In the genomic region with DNA sequence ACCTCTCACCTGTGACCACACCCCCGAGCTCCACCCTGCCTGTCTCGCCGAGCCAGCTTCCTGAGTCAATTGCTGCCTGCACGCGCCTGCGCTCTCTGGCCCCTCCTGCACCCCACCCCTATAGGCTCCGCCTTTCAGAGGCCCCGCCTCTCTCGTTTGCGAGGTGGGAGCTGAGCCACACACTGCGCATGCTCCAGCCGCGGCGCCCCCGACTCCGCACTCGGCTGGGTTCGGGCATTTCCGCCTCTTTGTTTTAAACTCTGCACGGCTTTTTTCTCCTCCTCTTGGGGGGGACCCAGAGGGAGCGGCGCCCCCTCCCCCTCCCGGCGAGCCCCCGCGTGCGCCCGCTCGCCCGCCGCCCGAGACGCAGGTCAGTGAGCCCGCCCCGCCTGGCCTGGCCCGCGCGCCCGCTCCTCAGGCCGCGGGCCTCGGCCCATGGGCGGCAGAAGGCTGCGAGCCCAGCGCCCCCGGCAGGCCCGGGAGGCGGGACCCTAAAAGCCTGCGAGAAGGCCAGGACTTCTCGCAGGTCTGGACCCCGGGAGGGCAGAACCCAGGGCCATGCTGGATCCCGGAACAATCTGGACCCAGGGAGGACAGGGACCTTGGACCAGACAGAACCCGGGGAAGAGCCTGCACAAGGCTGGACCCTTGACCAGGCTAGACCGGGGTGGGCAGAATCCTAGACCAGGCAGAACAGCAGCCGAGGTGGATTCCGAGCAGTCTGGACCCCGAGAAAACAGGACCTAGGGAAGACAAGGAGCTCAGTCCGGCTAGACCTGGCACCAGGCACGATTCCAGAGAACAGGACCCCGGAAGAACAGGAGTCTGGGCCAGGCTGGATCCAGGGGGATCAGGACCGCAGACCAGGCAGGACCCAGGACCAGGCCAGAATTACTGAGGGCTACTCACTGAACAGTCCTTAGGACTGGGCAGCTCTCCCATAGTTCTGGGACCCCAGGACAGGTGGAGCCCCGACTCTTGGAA, we compare ENCODE assay signal across 8 mouse cellular contexts. TPM values are rescaled to one million over a fixed set of nuclear protein-coding genes. Genes with fewer than 3 reads are reported as not detected.
A peak's percentile ranks its signal among the peaks of the same experiment; 100 is the strongest.
DNase-seq lines count a peak whose midpoint lies in the region; ATAC-seq and TF ChIP-seq lines count a peak whose summit lies in the region.

A gene (plus strand): TSS at position 151 of the 984 bp plus-strand sequence.

- H3K4me3 ChIP-seq in forebrain, embryonic 11.5 days (ENCODE audit: low read depth, low read length), result peak within 1 kb of the TSS; percentile 90
- peak within 1 kb of the TSS; percentile 96 for H3K4me3 ChIP-seq in heart, postnatal 0 days (ENCODE audit: low read depth, low read length)
- H3K4me3 ChIP-seq in liver, embryonic 16.5 days (ENCODE audit: low read depth, low read length), result peak within 1 kb of the TSS; percentile 88
- H3K4me3 ChIP-seq in neural tube, embryonic 13.5 days, result peak within 1 kb of the TSS; percentile 98
- H3K4me3 ChIP-seq in testis, adult 2 months (ENCODE audit: control insufficient read depth, low read depth, low read length), result peak within 1 kb of the TSS; percentile 80

- peak within 1 kb of the TSS; percentile 84 for H3K27ac ChIP-seq in forebrain, embryonic 11.5 days (ENCODE audit: low read depth, low read length)
- H3K27ac ChIP-seq in heart, postnatal 0 days (ENCODE audit: low read depth), result peak within 1 kb of the TSS; percentile 88
- H3K27ac ChIP-seq in liver, embryonic 16.5 days (ENCODE audit: low read length), result peak within 1 kb of the TSS; percentile 79
- H3K27ac ChIP-seq in neural tube, embryonic 13.5 days (replicated peaks), result peak within 1 kb of the TSS; percentile 91
- peak within 1 kb of the TSS; percentile 37 for H3K27ac ChIP-seq in testis, adult 2 months (ENCODE audit: control insufficient read depth, insufficient read depth, low read depth, low read length)

- peak within 1 kb of the TSS; percentile 96 for H3K4me2 ChIP-seq in forebrain, embryonic 11.5 days (ENCODE audit: low read depth, low read length, severe bottlenecking)
- H3K4me2 ChIP-seq in heart, postnatal 0 days (ENCODE audit: low read depth, low read length), result peak within 1 kb of the TSS; percentile 89
- peak within 1 kb of the TSS; percentile 73 for H3K4me2 ChIP-seq in liver, embryonic 16.5 days (ENCODE audit: low read depth, low read length)
- peak within 1 kb of the TSS; percentile 99 for H3K4me2 ChIP-seq in neural tube, embryonic 13.5 days

- peak within 1 kb of the TSS; percentile 99 for H3K9ac ChIP-seq in forebrain, embryonic 11.5 days (ENCODE audit: low read length)
- H3K9ac ChIP-seq in heart, postnatal 0 days (replicated peaks; ENCODE audit: low read depth, low read length), result peak within 1 kb of the TSS; percentile 99
- peak within 1 kb of the TSS; percentile 97 for H3K9ac ChIP-seq in liver, embryonic 16.5 days (ENCODE audit: low read depth, low read length)
- peak within 1 kb of the TSS; percentile 99 for H3K9ac ChIP-seq in neural tube, embryonic 13.5 days

- peak; percentile 98 for ATAC-seq in forebrain, embryonic 11.5 days (replicated peaks; ENCODE audit: low FRiP score)
- ATAC-seq in heart, postnatal 0 days (ENCODE audit: insufficient read depth, low read depth), result peak; percentile 98
- peak; percentile 97 for ATAC-seq in liver, embryonic 16.5 days (ENCODE audit: low read depth)
- ATAC-seq in neural tube, embryonic 13.5 days (ENCODE audit: low read depth), result peak; percentile 95

- TF ChIP-seq EP300 in heart, postnatal 0 days (IDR thresholded peaks at IDR 0.05; ENCODE audit: low read depth), result no peak

- no peak for TF ChIP-seq CTCF in heart, postnatal 0 days (IDR thresholded peaks at IDR 0.05; ENCODE audit: low read depth)
- no peak for TF ChIP-seq CTCF in testis, adult 2 months (IDR thresholded peaks at IDR 0.05; ENCODE audit: control insufficient read depth, insufficient read depth, insufficient replicate concordance, low read depth, low read length)

- peak; percentile 96 to 99 for DNase-seq in CD8-positive naive resting alpha-beta T cell, adult 2 months (ENCODE audit: low read depth in 2 of 2, low spot score in 2 of 2)
- DNase-seq in c-Kit-positive CD71-negative TER-119-negative erythroid progenitor cells, embryonic 14.5 days (ENCODE audit: low read depth), result peak; percentile 94
- DNase-seq in forebrain, embryonic 11.5 days (ENCODE audit: low spot score), result peak; percentile 98
- peak; percentile 96 for DNase-seq in heart, postnatal 0 days (ENCODE audit: low spot score)
- peak; percentile 99 for DNase-seq in kidney, postnatal 4 days

- 1% methylated on average over 62 of the region's 62 CpGs for WGBS in forebrain, embryonic 11.5 days
- under 1% methylated on average over 60 of the region's 62 CpGs for WGBS in heart, postnatal 0 days
- WGBS in liver, embryonic 16.5 days (ENCODE audit: insufficient replicate concordance), result 1% methylated on average over 62 of the region's 62 CpGs
- under 1% methylated on average over 59 of the region's 62 CpGs for WGBS in neural tube, embryonic 13.5 days

- no peaks in the 10 kb centered on the region for H3K27me3 ChIP-seq in forebrain, embryonic 11.5 days (ENCODE audit: control insufficient read depth, insufficient read depth, low read length)
- H3K27me3 ChIP-seq in heart, postnatal 0 days (ENCODE audit: control insufficient read depth, insufficient read depth, low read length), result no peaks in the 10 kb centered on the region
- H3K27me3 ChIP-seq in liver, embryonic 16.5 days (ENCODE audit: control insufficient read depth, insufficient read depth, low read depth, low read length), result peaks cover 3% of the 10 kb centered on the region; the same call in 1 of the 2 replicates
- peaks cover 24% of the 10 kb centered on the region for H3K27me3 ChIP-seq in neural tube, embryonic 13.5 days
- H3K27me3 ChIP-seq in testis, adult 2 months (ENCODE audit: control insufficient read depth, insufficient read depth, low read length), result no peaks in the 10 kb centered on the region

- H3K36me3 ChIP-seq in forebrain, embryonic 11.5 days (ENCODE audit: control insufficient read depth, insufficient read depth, low read length), result no peaks in the 10 kb centered on the region
- H3K36me3 ChIP-seq in heart, postnatal 0 days (replicated peaks; ENCODE audit: control insufficient read depth, insufficient read depth, low read length), result no peaks in the 10 kb centered on the region
- H3K36me3 ChIP-seq in liver, embryonic 16.5 days (ENCODE audit: control insufficient read depth, insufficient read depth), result no peaks in the 10 kb centered on the region
- H3K36me3 ChIP-seq in neural tube, embryonic 13.5 days, result no peaks in the 10 kb centered on the region
- no peaks in the 10 kb centered on the region for H3K36me3 ChIP-seq in testis, adult 2 months (ENCODE audit: control insufficient read depth, insufficient read depth, low read length)

- H3K9me3 ChIP-seq in forebrain, embryonic 11.5 days (ENCODE audit: control insufficient read depth, low read length), result no peaks in the 10 kb centered on the region
- no peaks in the 10 kb centered on the region for H3K9me3 ChIP-seq in heart, postnatal 0 days (replicated peaks; ENCODE audit: control insufficient read depth, low read length)
- H3K9me3 ChIP-seq in liver, embryonic 16.5 days (replicated peaks; ENCODE audit: control insufficient read depth, low read length), result no peaks in the 10 kb centered on the region
- no peaks in the 10 kb centered on the region for H3K9me3 ChIP-seq in neural tube, embryonic 13.5 days

- H3K4me1 ChIP-seq in forebrain, embryonic 11.5 days (replicated peaks; ENCODE audit: control insufficient read depth, insufficient read depth, low read length), result peaks cover 10% of the 10 kb centered on the region
- H3K4me1 ChIP-seq in heart, postnatal 0 days (ENCODE audit: control insufficient read depth, insufficient read depth), result peaks cover 39% of the 10 kb centered on the region
- H3K4me1 ChIP-seq in liver, embryonic 16.5 days (ENCODE audit: control insufficient read depth, low read depth, low read length), result peaks cover 42% of the 10 kb centered on the region
- H3K4me1 ChIP-seq in neural tube, embryonic 13.5 days (replicated peaks), result peaks cover 50% of the 10 kb centered on the region
- H3K4me1 ChIP-seq in testis, adult 2 months (ENCODE audit: control insufficient read depth, insufficient read depth, low read length), result peaks cover 16% of the 10 kb centered on the region

- TF ChIP-seq POLR2A in testis, adult 2 months (IDR thresholded peaks at IDR 0.05; ENCODE audit: control insufficient read depth, low read depth, low read length), result peak; percentile 70

RNA-seq across cellular contexts. Expression of the gene that starts here (rescaled TPM):
- polyA plus RNA-seq in forebrain, embryonic 11.5 days (2014; fragmentation: Nextera tagmentation; extraction: Ambion mirVana), result 30.4 and 32.9 TPM in 2 replicates
- total RNA-seq in heart, postnatal 0 days (2014; rRNA removed; ENCODE audit: low replicate concordance), result 18.7 and 31.7 TPM in 2 replicates
- polyA plus RNA-seq in heart, postnatal 0 days (2015; fragmentation: Nextera tagmentation; extraction: Ambion mirVana), result 11.0 and 13.9 TPM in 2 replicates
- 5.9 and 6.1 TPM in 2 replicates for polyA plus RNA-seq in liver, embryonic 16.5 days (2015; fragmentation: Nextera tagmentation; extraction: Ambion mirVana)
- polyA plus RNA-seq in neural tube, embryonic 13.5 days (2015; fragmentation: Nextera tagmentation; extraction: Ambion mirVana), result 27.1 and 32.4 TPM in 2 replicates
- polyA plus RNA-seq in testis, adult 2 months (2012; rRNA removed), result 3.5 and 4.3 TPM in 2 replicates

Comparison
In these comparisons a context has a peak if more than half of its experiments do, and no peak if none do; other contexts are left out.
1. Peak in every context shown above with its lines: DNase-seq, ATAC-seq, H3K4me3 ChIP-seq and H3K27ac ChIP-seq.
2. H3K27ac ChIP-seq: peak in every context shown above with its lines; median percentile 91 in neural tube, embryonic 13.5 days; 88 in heart, postnatal 0 days; 84 in forebrain, embryonic 11.5 days; 79 in liver, embryonic 16.5 days; 37 in testis, adult 2 months.